Mouse (Mus musculus) gastrocnemius, postnatal 36 days (tissue): ENCODE data around the gene Gzmn. TPM values are rescaled to one million over a fixed set of nuclear protein-coding genes. Genes with fewer than 3 reads are reported as not detected.

ENCODE experiments used
- total RNA-seq, 2 experiments: library from RNA; stranded (reverse); gene quantifications; 2 replicates each; pipeline ENCODE4 v1.2.3; 2021

Gzmn gene
- total RNA-seq, 2 experiments from 2014 or later: not detected

Other genes with a start within 250 kb of the Gzmn start
- 1 to 10 TPM; 2.3 to 2.7 TPM for gene Cma1, start 229.9 kb downstream of the Gzmn start, total RNA-seq
- gene Cma2, start 223.6 kb downstream of the Gzmn start, total RNA-seq: not detected
- not detected for gene Mcpt1, start 156.6 kb downstream of the Gzmn start, total RNA-seq
- gene Mcpt9, start 144.1 kb downstream of the Gzmn start, total RNA-seq: not detected
- gene Mcpt2, start 132.6 kb downstream of the Gzmn start, total RNA-seq: not detected
- 1 to 10 TPM; 2.5 to 3.3 TPM for gene Mcpt4, start 112.3 kb downstream of the Gzmn start, total RNA-seq
- gene Mcpt8, start 89.3 kb downstream of the Gzmn start, total RNA-seq: not detected
- not detected for gene Ctsg, start 72.0 kb downstream of the Gzmn start, total RNA-seq
- gene Gzme, start 54.0 kb downstream of the Gzmn start, total RNA-seq: not detected
- not detected for gene Gzmd, start 42.0 kb downstream of the Gzmn start, total RNA-seq
- gene Gzmg, start 15.0 kb downstream of the Gzmn start, total RNA-seq: not detected
- gene Gzmf, start 36.8 kb upstream of the Gzmn start, total RNA-seq: not detected
- gene Gzmc, start 60.1 kb upstream of the Gzmn start, total RNA-seq: not detected
- gene Gzmb, start 87.7 kb upstream of the Gzmn start, total RNA-seq: not detected
- not detected for gene Atp12a, start 190.5 kb upstream of the Gzmn start, total RNA-seq
- gene Rnf17, start 228.0 kb upstream of the Gzmn start, total RNA-seq: not detected